Mouse (Mus musculus): ENCODE measurements at regions not wholly inside any gene's neighbourhood (a gene's known extent, or its start where the extent isn't known, plus 50 kb on each side); places are given as distances from the start of the nearest gene placed in this dataset.

DNA sequence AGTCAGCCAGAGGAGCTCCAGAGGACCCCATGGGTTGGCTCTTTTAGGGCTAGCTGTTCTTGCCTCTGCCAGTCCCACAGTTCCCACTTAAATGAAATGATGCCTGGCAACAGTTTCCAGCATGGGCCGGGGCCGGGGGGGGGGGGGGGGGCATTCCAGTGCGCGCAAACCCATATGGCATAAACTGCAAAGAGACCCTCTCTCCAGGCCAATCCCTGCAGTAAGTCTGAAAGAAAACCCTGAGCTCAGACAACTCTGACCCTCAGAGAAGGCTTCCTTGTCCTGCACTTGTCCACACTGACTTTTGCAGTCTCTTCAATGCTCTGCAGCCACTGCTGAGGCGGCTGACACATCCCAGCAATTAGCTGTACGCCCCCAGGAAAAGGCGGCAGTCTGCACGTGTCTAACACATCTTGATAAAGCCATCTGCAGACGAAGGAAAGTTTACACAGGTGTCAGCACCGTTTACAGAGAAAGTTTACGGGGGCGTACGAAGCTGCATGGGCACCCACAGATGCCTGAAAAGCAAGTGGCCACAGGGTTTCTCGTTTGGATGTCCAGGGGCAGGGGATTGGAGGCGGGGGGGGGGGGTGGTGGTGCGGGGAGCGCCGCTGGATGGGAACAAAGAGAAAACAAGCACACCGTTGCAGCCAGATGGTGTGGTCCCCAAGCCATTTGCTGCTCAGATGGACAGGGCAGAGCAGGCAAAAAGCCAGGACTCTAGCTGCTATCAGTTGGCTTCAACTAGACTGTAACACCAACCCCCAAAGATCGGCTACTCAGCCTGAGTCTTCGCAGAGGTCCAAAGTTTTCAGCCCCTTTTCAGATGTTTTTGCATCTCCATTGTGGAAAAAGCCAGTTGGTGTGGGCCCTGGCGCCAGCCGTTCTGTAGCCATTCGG, 244.0 kb upstream of the Hs6st1 start:
- WGBS = 69% methylated on average over 23 of the region's 24 CpGs
- Histone ChIP-seq H3K4me2 (no peak overlapping the region), H3K27me3 (ENCODE audit: control insufficient read depth, insufficient read depth, low read length) (no peaks in the 10 kb centered on the region), H3K4me1 (ENCODE audit: control insufficient read depth, insufficient read depth, low read length) (no peaks in the 10 kb centered on the region), H3K9ac (ENCODE audit: low read length) (no peak overlapping the region), H3K4me3 (ENCODE audit: low read depth, low read length) (no peak overlapping the region), H3K9me3 (ENCODE audit: control insufficient read depth, low read length) (no peaks in the 10 kb centered on the region), H3K27ac (ENCODE audit: low read depth, low read length) (no peak overlapping the region), H3K36me3 (ENCODE audit: control insufficient read depth, insufficient read depth, low read length) (no peaks in the 10 kb centered on the region)
- ATAC-seq (ENCODE audit: low FRiP score) = 0 out of 2 replicates have a peak, but pooled peaks have one; percentile 16
- DNase-seq (ENCODE audit: low spot score, missing footprints) = peak; percentile 86

GRCm38 (mm10) chr1:35825531-35825966, 242.7 kb upstream of the Hs6st1 start:
- Histone ChIP-seq H3K4me2 (no peak overlapping the region), H3K4me3 (ENCODE audit: low read depth, low read length) (no peak overlapping the region), H3K9me3 (ENCODE audit: control insufficient read depth, low read length) (no peaks in the 10 kb centered on the region), H3K9ac (ENCODE audit: low read length) (no peak overlapping the region), H3K4me1 (ENCODE audit: control insufficient read depth, insufficient read depth, low read length) (no peaks in the 10 kb centered on the region), H3K27ac (ENCODE audit: low read depth, low read length) (no peak overlapping the region), H3K36me3 (ENCODE audit: control insufficient read depth, insufficient read depth, low read length) (no peaks in the 10 kb centered on the region), H3K27me3 (ENCODE audit: control insufficient read depth, insufficient read depth, low read length) (no peaks in the 10 kb centered on the region)
- 80% methylated on average over 10 of the region's 10 CpGs for WGBS
- ATAC-seq (ENCODE audit: low FRiP score) (no peak), DNase-seq (ENCODE audit: low spot score, missing footprints) (peak; percentile 51)

GRCm38 (mm10) chr1:35826575-35827114, 241.6 kb upstream of the Hs6st1 start:
- H3K27ac ChIP-seq (ENCODE audit: low read depth, low read length) = no peak overlapping the region

GRCm38 (mm10) chr1:35827471-35827870, 240.7 kb upstream of the Hs6st1 start:
- H3K36me3 ChIP-seq (ENCODE audit: control insufficient read depth, insufficient read depth, low read length) = no peaks in the 10 kb centered on the region
- H3K4me1 ChIP-seq (ENCODE audit: control insufficient read depth, insufficient read depth, low read length) = no peaks in the 10 kb centered on the region
- H3K9ac ChIP-seq (ENCODE audit: low read length) = no peak overlapping the region
- 81% methylated on average over 3 of the region's 3 CpGs for WGBS
- DNase-seq (ENCODE audit: low spot score, missing footprints) = peak; percentile 53
- H3K4me3 ChIP-seq (ENCODE audit: low read depth, low read length) = no peak overlapping the region
- no peak overlapping the region for H3K4me2 ChIP-seq
- no peaks in the 10 kb centered on the region for H3K27me3 ChIP-seq (ENCODE audit: control insufficient read depth, insufficient read depth, low read length)
- H3K9me3 ChIP-seq (ENCODE audit: control insufficient read depth, low read length) = no peaks in the 10 kb centered on the region
- no peak for ATAC-seq (ENCODE audit: low FRiP score)
- no peak overlapping the region for H3K27ac ChIP-seq (ENCODE audit: low read depth, low read length)

More at GRCm38 (mm10) chr1:35826575-35827114, 241.6 kb upstream of the Hs6st1 start:
- H3K36me3 ChIP-seq (ENCODE audit: control insufficient read depth, insufficient read depth, low read length) = no peaks in the 10 kb centered on the region
- DNase-seq (ENCODE audit: low spot score, missing footprints) (peak; percentile 49), ATAC-seq (ENCODE audit: low FRiP score) (no peak)
- H3K4me3 ChIP-seq (ENCODE audit: low read depth, low read length) = no peak overlapping the region
- WGBS = 84% methylated on average over 7 of the region's 7 CpGs
- no peak overlapping the region for H3K9ac ChIP-seq (ENCODE audit: low read length)
- no peaks in the 10 kb centered on the region for H3K27me3 ChIP-seq (ENCODE audit: control insufficient read depth, insufficient read depth, low read length)
- H3K9me3 ChIP-seq (ENCODE audit: control insufficient read depth, low read length) = no peaks in the 10 kb centered on the region
- H3K4me1 ChIP-seq (ENCODE audit: control insufficient read depth, insufficient read depth, low read length) = no peaks in the 10 kb centered on the region
- H3K4me2 ChIP-seq = no peak overlapping the region

DNA sequence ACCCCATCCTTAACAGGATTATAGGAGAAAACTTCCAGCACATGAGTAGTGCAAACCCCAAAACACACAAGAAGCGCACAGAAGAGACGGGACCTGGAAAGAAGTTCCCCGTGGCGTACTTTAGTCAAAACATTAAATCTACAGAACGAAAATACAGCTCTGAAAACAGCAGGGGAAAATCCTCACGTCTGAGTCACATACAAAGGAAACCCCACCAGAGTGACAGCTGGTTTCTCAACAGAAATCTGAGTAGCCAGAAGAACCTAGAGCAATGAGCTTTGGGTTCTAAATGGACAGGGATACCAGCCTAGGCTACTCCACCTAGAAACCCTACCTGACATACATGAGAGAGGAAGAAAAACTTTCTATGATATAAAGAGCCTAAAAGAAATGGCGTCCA, 234.0 kb upstream of the Hs6st1 start:
- ATAC-seq (ENCODE audit: low FRiP score) = no peak
- Histone ChIP-seq H3K9me3 (ENCODE audit: control insufficient read depth, low read length) (no peaks in the 10 kb centered on the region; the same call in 1 of the 2 replicates), H3K36me3 (ENCODE audit: control insufficient read depth, insufficient read depth, low read length) (no peaks in the 10 kb centered on the region), H3K4me1 (ENCODE audit: control insufficient read depth, insufficient read depth, low read length) (no peaks in the 10 kb centered on the region), H3K4me3 (ENCODE audit: low read depth, low read length) (no peak overlapping the region), H3K9ac (ENCODE audit: low read length) (no peak overlapping the region), H3K27ac (ENCODE audit: low read depth, low read length) (no peak overlapping the region), H3K27me3 (ENCODE audit: control insufficient read depth, insufficient read depth, low read length) (no peaks in the 10 kb centered on the region), H3K4me2 (no peak overlapping the region)
- peak; percentile 65 for DNase-seq (ENCODE audit: low spot score, missing footprints)
- 85% methylated on average over 7 of the region's 7 CpGs for WGBS

DNA sequence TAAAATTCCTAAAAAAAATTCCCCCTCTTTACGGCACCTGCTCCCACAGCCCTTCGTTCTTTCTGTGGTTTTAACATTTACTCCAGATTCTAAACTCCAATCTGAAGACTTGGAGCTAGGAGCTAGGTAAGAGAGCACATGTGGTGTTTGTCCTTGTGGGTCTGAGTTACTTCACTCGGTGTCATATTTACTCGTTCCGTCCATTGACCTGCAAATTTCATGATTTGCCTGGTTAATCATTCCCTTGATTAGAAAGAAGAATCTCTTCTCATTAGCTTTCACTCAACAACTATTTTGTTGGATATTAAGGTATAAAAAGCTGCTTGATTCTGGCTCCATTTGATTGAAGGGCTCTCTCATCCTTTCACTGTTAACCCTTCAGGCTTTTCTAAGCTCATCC, 231.6 kb upstream of the Hs6st1 start:
- H3K4me3 ChIP-seq (ENCODE audit: low read depth, low read length) = no peak overlapping the region
- H3K36me3 ChIP-seq (ENCODE audit: control insufficient read depth, insufficient read depth, low read length) = no peaks in the 10 kb centered on the region
- no peaks in the 10 kb centered on the region for H3K27me3 ChIP-seq (ENCODE audit: control insufficient read depth, insufficient read depth, low read length)
- DNase-seq (ENCODE audit: low spot score, missing footprints) (peak; percentile 71), ATAC-seq (ENCODE audit: low FRiP score) (no peak)
- H3K27ac ChIP-seq (ENCODE audit: low read depth, low read length) = no peak overlapping the region
- H3K4me1 ChIP-seq (ENCODE audit: control insufficient read depth, insufficient read depth, low read length) = no peaks in the 10 kb centered on the region
- WGBS = 88% methylated on average over 5 of the region's 5 CpGs
- H3K9ac ChIP-seq (ENCODE audit: low read length) = no peak overlapping the region
- no peaks in the 10 kb centered on the region; the same call in 1 of the 2 replicates for H3K9me3 ChIP-seq (ENCODE audit: control insufficient read depth, low read length)
- H3K4me2 ChIP-seq = no peak overlapping the region

- H3K27ac ChIP-seq (ENCODE audit: low read depth, low read length) = no peak overlapping the region
- DNase-seq (ENCODE audit: low spot score, missing footprints) (no peak), ATAC-seq (ENCODE audit: low FRiP score) (no peak)
- no peak overlapping the region for H3K4me3 ChIP-seq (ENCODE audit: low read depth, low read length)
- no peak overlapping the region for H3K9ac ChIP-seq (ENCODE audit: low read length)
- WGBS = 80% methylated on average over 3 of the region's 3 CpGs
- H3K9me3 ChIP-seq (ENCODE audit: control insufficient read depth, low read length) = no peaks in the 10 kb centered on the region; the same call in 1 of the 2 replicates
- H3K4me1 ChIP-seq (ENCODE audit: control insufficient read depth, insufficient read depth, low read length) = no peaks in the 10 kb centered on the region
- H3K27me3 ChIP-seq (ENCODE audit: control insufficient read depth, insufficient read depth, low read length) = no peaks in the 10 kb centered on the region
- no peak overlapping the region for H3K4me2 ChIP-seq
- no peaks in the 10 kb centered on the region for H3K36me3 ChIP-seq (ENCODE audit: control insufficient read depth, insufficient read depth, low read length)
Measured at GRCm38 (mm10) chr1:35838625-35839024, 229.6 kb upstream of the Hs6st1 start.

DNA sequence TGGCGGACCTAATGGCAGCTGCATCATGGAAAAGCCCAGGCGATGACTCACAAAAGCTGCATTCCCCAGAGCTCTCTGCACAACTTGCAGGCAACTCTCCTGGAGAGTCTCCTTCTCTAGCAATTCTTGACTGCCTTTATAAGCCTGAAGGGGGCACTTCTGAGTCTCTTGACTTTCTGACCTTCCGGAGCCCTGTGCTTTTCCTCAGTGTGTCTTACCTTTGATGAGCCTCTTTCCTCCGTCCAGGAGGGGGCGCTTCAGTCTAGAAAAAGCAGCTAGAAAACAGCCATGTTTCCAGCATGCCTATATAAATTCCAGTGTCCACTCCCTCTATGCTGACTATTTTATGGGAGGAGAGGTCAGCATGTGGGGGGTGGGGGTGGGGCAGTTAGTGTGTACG, 228.8 kb upstream of the Hs6st1 start:
- no peak overlapping the region for H3K4me2 ChIP-seq
- H3K4me3 ChIP-seq (ENCODE audit: low read depth, low read length) = no peak overlapping the region
- WGBS = 77% methylated on average over 6 of the region's 6 CpGs
- no peak overlapping the region for H3K27ac ChIP-seq (ENCODE audit: low read depth, low read length)
- H3K36me3 ChIP-seq (ENCODE audit: control insufficient read depth, insufficient read depth, low read length) = no peaks in the 10 kb centered on the region
- H3K4me1 ChIP-seq (ENCODE audit: control insufficient read depth, insufficient read depth, low read length) = no peaks in the 10 kb centered on the region
- no peak for DNase-seq (ENCODE audit: low spot score, missing footprints)
- no peak for ATAC-seq (ENCODE audit: low FRiP score)
- H3K9me3 ChIP-seq (ENCODE audit: control insufficient read depth, low read length) = no peaks in the 10 kb centered on the region; the same call in 1 of the 2 replicates
- H3K27me3 ChIP-seq (ENCODE audit: control insufficient read depth, insufficient read depth, low read length) = no peaks in the 10 kb centered on the region
- H3K9ac ChIP-seq (ENCODE audit: low read length) = no peak overlapping the region

GRCm38 (mm10) chr1:35841626-35842025, 226.6 kb upstream of the Hs6st1 start:
- Histone ChIP-seq H3K27ac (ENCODE audit: low read depth, low read length) (no peak overlapping the region), H3K9ac (ENCODE audit: low read length) (no peak overlapping the region), H3K4me3 (ENCODE audit: low read depth, low read length) (no peak overlapping the region), H3K36me3 (ENCODE audit: control insufficient read depth, insufficient read depth, low read length) (no peaks in the 10 kb centered on the region), H3K9me3 (ENCODE audit: control insufficient read depth, low read length) (no peaks in the 10 kb centered on the region; the same call in 1 of the 2 replicates), H3K27me3 (ENCODE audit: control insufficient read depth, insufficient read depth, low read length) (no peaks in the 10 kb centered on the region), H3K4me2 (no peak overlapping the region), H3K4me1 (ENCODE audit: control insufficient read depth, insufficient read depth, low read length) (no peaks in the 10 kb centered on the region)
- no peak for DNase-seq (ENCODE audit: low spot score, missing footprints)
- WGBS = 95% methylated on average over 2 of the region's 2 CpGs
- ATAC-seq (ENCODE audit: low FRiP score) = no peak
